Mouse (Mus musculus): Measurements from ENCODE around the gene Sult6b1. TPM values are rescaled to one million over a fixed set of nuclear protein-coding genes. Genes with fewer than 3 reads are reported as not detected.

The Sult6b1 gene
- polyA plus RNA-seq (2016; fragmentation: Nextera tagmentation; extraction: Ambion mirVana): 0.18 TPM in 1 of 2 replicates, not detected in the other

DNA sequence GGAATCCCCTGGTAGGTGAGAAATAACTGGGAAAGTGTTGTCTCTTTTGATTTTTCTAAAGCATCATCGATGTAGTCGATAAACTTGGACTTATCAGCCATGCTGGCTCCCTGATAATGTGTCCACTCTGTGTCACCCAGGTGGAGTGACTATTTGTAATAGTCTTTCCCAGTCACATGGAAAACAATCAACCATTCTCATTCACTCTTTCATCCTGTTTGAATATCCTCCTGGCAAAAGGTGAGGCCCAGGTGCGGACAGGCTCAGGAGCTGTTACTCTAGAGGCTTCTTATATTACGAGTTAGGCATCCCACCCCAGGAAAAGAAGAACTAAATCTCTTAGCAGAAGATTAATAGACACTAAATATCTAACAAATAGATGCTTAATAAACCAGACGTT, at the start of gene Sult6b1:
Gene Sult6b1, minus strand, starts transcription at position 101 of the 400 bp plus-strand sequence.
- Histone ChIP-seq H3K27ac (no peak within 1 kb of the TSS), H3K4me1 (no peaks in the 10 kb centered on the region), H3K4me2 (no peak within 1 kb of the TSS), H3K9ac (no peak within 1 kb of the TSS), H3K36me3 (replicated peaks) (no peaks in the 10 kb centered on the region), H3K4me3 (replicated peaks) (no peak within 1 kb of the TSS), H3K9me3 (no peaks in the 10 kb centered on the region), H3K27me3 (no peaks in the 10 kb centered on the region; the same call in 1 of the 2 replicates)
- 85% methylated on average over 5 of the region's 5 CpGs for WGBS
- ATAC-seq (ENCODE audit: low FRiP score): no peak

DNA sequence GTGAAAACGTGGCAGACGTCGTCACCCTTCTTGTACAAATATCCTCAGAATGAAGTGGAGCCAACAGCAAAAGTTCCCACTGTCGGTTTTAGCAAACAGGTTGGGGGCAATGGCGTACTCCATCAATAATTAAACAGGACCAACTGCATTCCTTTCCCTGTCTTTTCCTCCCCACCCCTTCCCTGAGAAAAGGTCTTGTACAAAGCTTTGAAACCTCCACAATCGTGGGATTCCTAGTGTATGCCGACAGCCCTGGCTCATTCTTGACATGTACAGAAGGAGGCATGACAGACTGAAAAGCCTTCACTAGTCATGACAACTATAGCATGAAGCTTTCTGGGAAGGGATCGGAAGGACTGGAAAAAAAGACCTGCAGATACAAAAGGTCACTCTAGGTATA, 46.4 kb upstream of the Sult6b1 start:
- WGBS: 92% methylated on average over 8 of the region's 8 CpGs
- Histone ChIP-seq H3K4me1 (no peaks in the 10 kb centered on the region), H3K9me3 (no peaks in the 10 kb centered on the region), H3K36me3 (replicated peaks) (peaks cover 76% of the 10 kb centered on the region), H3K27ac (no peak overlapping the region), H3K27me3 (no peaks in the 10 kb centered on the region), H3K4me2 (no peak overlapping the region), H3K9ac (no peak overlapping the region), H3K4me3 (replicated peaks) (no peak overlapping the region)
- ATAC-seq (ENCODE audit: low FRiP score): no peak

DNA sequence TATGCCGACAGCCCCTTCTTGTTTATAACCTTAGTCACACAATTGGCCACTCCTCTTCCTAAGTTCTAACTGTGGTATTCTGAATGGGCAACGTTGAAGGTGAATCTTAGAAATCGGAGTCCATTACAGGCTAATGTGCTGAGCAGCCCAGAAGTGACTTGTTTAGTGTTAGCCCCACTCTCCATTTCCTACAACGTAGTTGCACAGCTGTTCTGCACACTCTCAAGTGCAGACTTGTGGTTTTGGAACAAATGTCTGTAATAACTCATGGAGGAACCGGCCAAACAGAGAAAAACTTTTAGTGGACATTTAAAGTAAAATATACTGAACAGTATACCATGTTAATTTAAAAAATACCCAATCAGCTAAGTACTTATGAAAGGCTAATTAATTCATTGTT, 45.3 kb upstream of the Sult6b1 start:
- no peak overlapping the region for H3K4me3 ChIP-seq (replicated peaks)
- no peak overlapping the region for H3K27ac ChIP-seq
- peaks cover 75% of the 10 kb centered on the region for H3K36me3 ChIP-seq (replicated peaks)
- H3K9me3 ChIP-seq: no peaks in the 10 kb centered on the region
- H3K9ac ChIP-seq: no peak overlapping the region
- no peak for ATAC-seq (ENCODE audit: low FRiP score)
- H3K27me3 ChIP-seq: no peaks in the 10 kb centered on the region
- WGBS: 90% methylated on average over 5 of the region's 5 CpGs
- no peak overlapping the region for H3K4me2 ChIP-seq
- H3K4me1 ChIP-seq: no peaks in the 10 kb centered on the region

DNA sequence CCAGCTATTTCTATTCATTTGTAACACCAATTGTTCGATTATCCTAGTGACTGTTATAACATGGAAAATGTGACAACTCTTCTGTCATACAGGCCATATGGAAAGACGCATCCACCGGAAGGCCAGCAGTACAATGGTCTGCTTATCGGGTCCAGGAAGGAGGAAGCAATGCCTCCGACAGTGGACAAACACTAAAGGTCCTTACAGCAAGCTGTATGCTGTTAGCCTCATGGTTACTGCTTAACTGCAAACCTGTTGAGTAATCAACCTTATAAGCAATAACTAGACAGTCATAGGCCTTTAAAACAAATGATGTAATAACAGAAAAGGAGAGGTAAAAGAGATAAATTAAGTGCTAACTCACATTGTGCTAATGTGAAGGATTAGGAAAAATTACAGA, 44.4 kb upstream of the Sult6b1 start:
- WGBS: 95% methylated on average over 5 of the region's 5 CpGs
- Histone ChIP-seq H3K27ac (no peak overlapping the region), H3K9me3 (no peaks in the 10 kb centered on the region), H3K36me3 (replicated peaks) (peaks cover 76% of the 10 kb centered on the region), H3K27me3 (no peaks in the 10 kb centered on the region), H3K4me3 (replicated peaks) (no peak overlapping the region), H3K9ac (no peak overlapping the region), H3K4me1 (no peaks in the 10 kb centered on the region), H3K4me2 (no peak overlapping the region)
- no peak for ATAC-seq (ENCODE audit: low FRiP score)

DNA sequence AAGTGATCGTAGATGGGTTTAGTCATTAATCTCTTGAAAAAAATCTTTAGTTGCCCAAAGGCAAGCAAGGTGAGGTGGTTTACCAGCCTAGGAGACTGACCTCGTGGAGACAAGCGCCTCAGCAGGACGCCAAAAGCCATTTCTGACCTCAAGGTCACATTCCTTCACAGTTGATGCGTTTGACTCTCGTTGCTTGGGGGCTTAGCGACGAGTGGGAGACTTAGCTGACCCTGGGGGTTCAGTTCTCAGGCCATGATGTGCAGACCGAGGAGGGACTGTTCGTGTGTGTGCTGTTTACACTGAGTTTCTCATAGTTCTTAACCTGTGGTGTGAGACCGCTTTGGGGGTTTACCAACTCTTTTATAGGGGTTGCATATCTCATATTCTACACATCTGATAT, 35.8 kb upstream of the Sult6b1 start:
- no peak overlapping the region for H3K4me3 ChIP-seq (replicated peaks)
- no peak overlapping the region for H3K27ac ChIP-seq
- H3K27me3 ChIP-seq: no peaks in the 10 kb centered on the region
- peaks cover 36% of the 10 kb centered on the region for H3K36me3 ChIP-seq (replicated peaks)
- H3K4me2 ChIP-seq: no peak overlapping the region
- H3K9me3 ChIP-seq: no peaks in the 10 kb centered on the region
- WGBS: 66% methylated on average over 11 of the region's 11 CpGs
- H3K4me1 ChIP-seq: peaks cover 6% of the 10 kb centered on the region
- no peak for ATAC-seq (ENCODE audit: low FRiP score)
- H3K9ac ChIP-seq: no peak overlapping the region

DNA sequence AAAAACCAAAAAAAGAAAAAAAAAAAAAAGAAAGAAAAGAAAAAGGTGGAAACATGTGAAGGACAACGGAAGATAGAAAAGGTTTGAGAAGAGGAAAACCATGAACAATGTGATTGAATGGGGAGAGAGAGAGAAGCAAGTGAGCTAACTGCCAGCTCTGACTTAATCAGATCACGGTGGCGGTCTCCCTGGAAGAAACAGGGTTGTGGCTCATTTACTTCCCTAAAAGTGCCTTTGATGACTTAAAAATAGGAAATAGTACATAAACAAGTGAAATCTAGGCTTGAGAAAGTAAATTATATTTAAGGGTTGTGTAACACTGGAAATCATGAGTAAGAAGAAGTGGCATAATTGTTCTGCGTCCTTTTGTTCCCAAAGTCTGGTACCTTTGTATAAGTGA, 32.1 kb upstream of the Sult6b1 start:
- Histone ChIP-seq H3K9me3 (no peaks in the 10 kb centered on the region), H3K4me2 (no peak overlapping the region), H3K27ac (no peak overlapping the region), H3K4me1 (peaks cover 16% of the 10 kb centered on the region), H3K9ac (no peak overlapping the region), H3K4me3 (replicated peaks) (no peak overlapping the region), H3K36me3 (replicated peaks) (peaks cover 33% of the 10 kb centered on the region), H3K27me3 (no peaks in the 10 kb centered on the region)
- ATAC-seq (ENCODE audit: low FRiP score): no peak
- WGBS: 90% methylated on average over 4 of the region's 4 CpGs

DNA sequence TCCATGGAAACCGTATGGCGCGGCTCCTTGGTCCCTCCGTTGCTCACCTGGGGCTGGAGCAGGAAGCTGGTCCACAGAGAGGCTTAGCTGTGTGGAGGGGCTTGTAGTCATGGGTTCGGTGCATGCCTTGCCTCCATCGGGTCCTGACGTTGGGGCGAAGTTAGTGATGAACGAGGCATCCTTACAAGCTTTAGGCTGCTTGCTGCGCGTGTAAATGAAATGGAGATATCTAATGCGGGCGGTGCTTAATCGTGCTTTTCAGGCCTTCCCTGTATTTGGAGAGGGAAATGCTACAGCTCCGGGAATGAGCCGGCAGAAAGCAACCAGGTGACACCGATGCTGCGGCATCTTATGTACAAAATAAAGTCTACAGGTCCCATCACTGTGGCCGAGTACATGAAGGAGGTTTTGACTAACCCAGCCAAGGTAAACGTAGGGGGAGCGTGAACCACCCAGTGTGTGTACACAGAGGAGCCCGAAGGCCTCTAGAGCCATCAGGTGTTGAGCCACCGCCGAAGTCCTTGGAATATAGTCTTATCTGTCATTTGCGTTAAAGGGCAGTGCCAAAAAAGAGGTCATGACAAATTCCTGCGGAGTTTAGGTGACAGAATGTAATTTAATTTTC, 30.5 kb upstream of the Sult6b1 start:
- peak overlapping the region; percentile 76 for H3K4me3 ChIP-seq (replicated peaks)
- ATAC-seq (ENCODE audit: low FRiP score): peak; percentile 30; the same call in 1 of the 2 replicates
- 0 out of 2 replicates have a peak overlapping the region, but pooled peaks have one; percentile 31 for H3K27ac ChIP-seq
- no peaks in the 10 kb centered on the region for H3K27me3 ChIP-seq
- H3K4me2 ChIP-seq: peak overlapping the region; percentile 77
- WGBS: 10% methylated on average over 26 of the region's 26 CpGs
- H3K9ac ChIP-seq: peak overlapping the region; percentile 76
- H3K9me3 ChIP-seq: no peaks in the 10 kb centered on the region
- peaks cover 21% of the 10 kb centered on the region for H3K4me1 ChIP-seq
- H3K36me3 ChIP-seq (replicated peaks): peaks cover 42% of the 10 kb centered on the region

DNA sequence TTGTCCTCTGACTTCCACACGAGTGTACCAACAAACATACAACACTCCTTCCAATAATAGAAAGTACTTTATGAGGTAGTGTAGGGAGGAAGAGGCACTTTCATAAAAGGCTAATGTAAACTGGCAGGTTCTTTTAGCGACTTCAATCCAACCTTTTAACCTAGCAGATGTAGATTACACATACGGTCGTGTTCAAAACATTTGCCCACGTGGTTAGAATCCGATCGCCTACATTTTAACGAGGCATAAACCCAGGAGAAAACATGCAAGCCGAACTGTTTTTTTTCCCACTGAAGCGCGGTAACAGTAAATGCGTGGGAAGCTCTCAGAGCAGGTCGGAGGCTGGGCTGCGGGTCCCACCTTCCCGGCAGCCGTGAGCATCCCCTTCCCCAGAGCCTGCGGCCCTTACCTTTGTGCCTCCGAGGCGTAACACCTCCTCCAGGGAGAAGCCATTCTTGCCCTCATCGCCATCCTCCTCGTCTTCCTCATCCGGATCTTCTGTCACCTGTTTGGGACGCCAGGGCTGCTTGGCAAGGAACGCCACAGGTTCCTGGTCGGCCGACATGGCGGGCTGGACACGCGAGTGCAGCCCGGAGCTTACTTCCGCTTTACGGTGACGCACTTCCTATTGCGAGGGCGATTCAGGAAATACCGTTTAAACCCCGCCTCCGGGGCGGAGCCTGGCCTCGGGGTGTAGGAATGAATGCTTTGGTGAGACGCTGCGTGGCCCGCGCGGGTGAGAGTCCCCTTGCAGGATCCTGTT, 29.9 kb upstream of the Sult6b1 start, which contains the start of the genes Cebpz and Ndufaf7:
Gene Cebpz, minus strand, starts transcription at position 601 of the 763 bp plus-strand sequence.
Gene Ndufaf7, plus strand, starts transcription at position 671 of the 763 bp plus-strand sequence.
- H3K9ac ChIP-seq: peak within 1 kb of the TSS; percentile 76
- no peaks in the 10 kb centered on the region for H3K27me3 ChIP-seq
- H3K4me3 ChIP-seq (replicated peaks): peak within 1 kb of the TSS; percentile 76
- WGBS: under 1% methylated on average over 45 of the region's 45 CpGs
- 0 out of 2 replicates have a peak within 1 kb of the TSS, but pooled peaks have one; percentile 31 for H3K27ac ChIP-seq
- peak; percentile 99 for ATAC-seq (ENCODE audit: low FRiP score)
- no peaks in the 10 kb centered on the region for H3K9me3 ChIP-seq
- H3K4me2 ChIP-seq: peak within 1 kb of the TSS; percentile 77
- peaks cover 42% of the 10 kb centered on the region for H3K36me3 ChIP-seq (replicated peaks)
- peaks cover 21% of the 10 kb centered on the region for H3K4me1 ChIP-seq

DNA sequence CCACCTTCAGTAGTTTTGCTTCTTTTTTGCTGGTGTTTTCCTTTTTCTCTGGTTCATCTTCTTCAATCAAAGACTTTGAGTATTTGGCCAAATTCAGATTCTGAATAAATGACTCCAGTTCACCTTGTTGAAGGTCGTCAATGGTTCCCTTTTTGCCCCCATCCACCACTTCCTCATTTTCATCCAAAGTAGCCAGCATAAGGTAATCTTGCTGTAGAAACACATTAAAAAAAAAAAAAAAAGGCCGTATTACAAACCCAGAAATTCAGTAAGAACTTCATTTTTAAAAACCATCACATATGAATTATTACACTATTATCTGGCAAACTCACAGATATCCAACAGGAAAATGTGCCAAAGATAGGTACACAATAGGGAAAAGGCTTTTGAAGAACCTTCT, 29.1 kb upstream of the Sult6b1 start:
- Histone ChIP-seq H3K4me3 (replicated peaks) (peak overlapping the region; percentile 76), H3K36me3 (replicated peaks) (peaks cover 47% of the 10 kb centered on the region), H3K4me2 (peak overlapping the region; percentile 77), H3K4me1 (peaks cover 21% of the 10 kb centered on the region), H3K27me3 (no peaks in the 10 kb centered on the region), H3K9me3 (no peaks in the 10 kb centered on the region), H3K27ac (no peak overlapping the region), H3K9ac (peak overlapping the region; percentile 76)
- WGBS: 82% methylated on average over 2 of the region's 2 CpGs
- ATAC-seq (ENCODE audit: low FRiP score): no peak

DNA sequence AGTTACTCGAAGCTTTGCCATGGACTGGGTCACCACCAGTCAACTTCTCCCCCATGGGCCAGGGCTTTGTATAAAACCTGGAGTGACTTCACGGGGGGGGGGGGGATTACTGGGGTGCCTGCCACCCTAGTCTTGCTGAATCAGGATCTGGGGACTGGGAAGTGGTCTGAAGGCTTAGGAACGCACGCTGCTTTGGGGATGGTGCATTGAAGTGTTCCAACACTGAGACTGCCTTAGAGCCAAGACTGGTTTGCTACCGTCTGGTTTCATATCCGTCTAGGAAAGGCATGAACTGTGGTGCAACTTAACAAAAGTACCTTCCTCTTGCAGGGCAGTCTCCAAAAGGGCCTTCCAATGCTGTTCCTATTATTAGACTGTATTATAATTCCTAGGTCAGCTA, 10.9 kb upstream of the Sult6b1 start:
- Histone ChIP-seq H3K4me1 (peaks cover 18% of the 10 kb centered on the region), H3K9ac (no peak overlapping the region), H3K36me3 (replicated peaks) (peaks cover 33% of the 10 kb centered on the region), H3K9me3 (no peaks in the 10 kb centered on the region), H3K27me3 (no peaks in the 10 kb centered on the region), H3K4me3 (replicated peaks) (0 out of 2 replicates have a peak overlapping the region, but pooled peaks have one; percentile 63), H3K27ac (no peak overlapping the region), H3K4me2 (peak overlapping the region; percentile 69)
- no peak for ATAC-seq (ENCODE audit: low FRiP score)
- 39% methylated on average over 6 of the region's 6 CpGs for WGBS

DNA sequence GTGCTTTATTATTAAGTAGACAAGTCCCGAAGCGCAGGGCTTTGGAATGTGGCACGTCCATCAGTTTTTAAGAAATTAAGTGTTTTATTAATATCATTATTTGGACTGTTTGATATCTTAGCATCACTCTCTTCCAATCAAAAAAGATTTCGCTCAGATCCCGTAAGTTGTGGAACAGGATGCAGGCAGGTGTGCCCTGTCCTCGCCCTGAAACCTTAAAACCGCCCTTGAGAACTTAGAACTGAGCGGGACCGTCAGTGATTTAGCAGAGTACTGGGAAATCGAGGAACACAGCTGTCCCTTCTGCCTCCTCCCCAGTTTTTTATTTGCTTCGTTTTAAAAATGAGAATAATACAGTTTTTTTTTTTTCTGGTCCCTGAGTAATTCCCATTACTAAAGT, 10.1 kb upstream of the Sult6b1 start:
- H3K4me3 ChIP-seq (replicated peaks): peak overlapping the region; percentile 63
- H3K9ac ChIP-seq: peak overlapping the region; percentile 74
- peak overlapping the region; percentile 69 for H3K4me2 ChIP-seq
- 3% methylated on average over 11 of the region's 11 CpGs for WGBS
- H3K27me3 ChIP-seq: no peaks in the 10 kb centered on the region
- H3K4me1 ChIP-seq: peaks cover 18% of the 10 kb centered on the region
- peaks cover 26% of the 10 kb centered on the region for H3K36me3 ChIP-seq (replicated peaks)
- no peaks in the 10 kb centered on the region for H3K9me3 ChIP-seq
- peak overlapping the region; percentile 81 for H3K27ac ChIP-seq
- peak; percentile 20; the same call in 1 of the 2 replicates for ATAC-seq (ENCODE audit: low FRiP score)

DNA sequence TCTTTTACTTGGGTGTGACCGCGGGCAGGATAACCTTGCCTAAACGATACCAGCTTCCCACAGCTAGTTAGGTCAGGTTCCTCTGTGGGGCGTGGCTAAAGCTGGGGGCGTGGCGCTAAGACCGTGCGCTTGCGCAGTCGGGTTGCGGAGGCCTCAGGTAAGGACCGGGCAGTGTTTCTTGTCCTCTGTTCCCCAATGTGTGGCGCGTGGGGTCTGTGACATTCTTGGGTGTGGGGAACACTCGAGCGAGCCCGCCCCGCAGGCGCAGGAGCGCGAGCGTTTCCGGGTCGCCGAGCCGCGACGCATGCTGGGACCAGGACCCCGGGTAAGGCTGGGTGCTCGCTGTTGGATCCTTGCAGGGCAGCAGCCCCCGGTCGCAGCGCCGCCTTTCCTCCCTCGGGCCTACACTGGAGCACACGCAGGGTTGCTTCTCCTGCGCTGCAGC, 9.6 kb upstream of the Sult6b1 start, which contains the start of gene Cebpzos:
Gene Cebpzos, plus strand, starts transcription at position 132 of the 445 bp plus-strand sequence.
- Histone ChIP-seq H3K36me3 (replicated peaks) (peaks cover 21% of the 10 kb centered on the region), H3K27ac (peak within 1 kb of the TSS; percentile 81), H3K4me1 (peaks cover 18% of the 10 kb centered on the region), H3K9me3 (no peaks in the 10 kb centered on the region), H3K9ac (peak within 1 kb of the TSS; percentile 74), H3K4me3 (replicated peaks) (peak within 1 kb of the TSS; percentile 63), H3K4me2 (peak within 1 kb of the TSS; percentile 69), H3K27me3 (no peaks in the 10 kb centered on the region)
- WGBS: 0% methylated on average over 33 of the region's 37 CpGs
- ATAC-seq (ENCODE audit: low FRiP score): peak; percentile 95

All from forebrain, embryonic 12.5 days (tissue).